Mouse (Mus musculus) frontal cortex, adult (tissue): ENCODE data around the gene Foxe3.

Experiments
- ATAC-seq: cut with Nextera tagmentation; 2 replicates; pipeline ENCODE4 v1.9.2; 2017; ENCODE audit warnings: mild to moderate bottlenecking, moderate library complexity, mixed read lengths; ENCODE audit not compliant: low TSS enrichment

The Foxe3 gene

DNA sequence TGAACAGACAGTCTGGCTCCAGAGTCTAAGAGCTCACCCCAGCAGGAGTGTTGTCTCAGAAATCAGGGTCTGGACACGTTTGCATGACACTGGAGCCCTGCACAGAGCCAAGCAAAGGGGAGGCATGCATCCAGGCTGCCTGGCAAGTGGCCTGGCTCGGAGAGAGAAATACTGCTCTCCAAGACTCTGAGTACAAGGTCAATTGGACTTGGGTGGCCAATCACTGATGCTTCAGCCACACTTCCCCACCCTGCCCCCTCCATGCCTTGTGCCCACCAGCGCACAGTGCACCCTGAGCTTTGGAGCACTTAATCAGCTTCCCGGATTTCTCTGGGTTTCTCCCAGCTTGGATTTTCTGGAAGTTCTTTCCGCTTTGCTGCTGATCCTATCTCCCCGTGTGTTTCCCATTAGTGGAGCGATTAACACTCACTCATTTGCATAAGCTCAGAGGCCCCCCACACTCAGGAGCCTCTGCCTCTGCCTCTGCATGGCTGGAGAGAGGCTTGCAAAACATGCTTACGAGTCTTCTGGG lies 49.3 kb downstream of the Foxe3 start:
- ATAC-seq: no peak
